Mouse (Mus musculus) NIH3T3 (cell line): ENCODE measurements around the gene Slfn9.
"Not testable (repeated sequence)": the region's sequence is repeated elsewhere in the genome, so short reads cannot be mapped to it uniquely, and the experiment has no call there.

ENCODE experiments used
- DNase-seq: peaks from one replicate; pipeline ENCODE4 v3.0.0-alpha.2; 2012; ENCODE audit warnings: low read depth

Gene Slfn9

GRCm38 (mm10) chr11:82956925-82957324 lies 34.7 kb downstream of the Slfn9 start:
- DNase-seq, result no peak

- DNase-seq, result no peak
These were observed 37.0 kb downstream of the Slfn9 start for GRCm38 (mm10) chr11:82954631-82955030.

GRCm38 (mm10) chr11:82952612-82953542 lies 38.8 kb downstream of the Slfn9 start:
- no peak for DNase-seq

- DNase-seq, result no peak
These were observed 39.6 kb downstream of the Slfn9 start for GRCm38 (mm10) chr11:82951865-82952611.

GRCm38 (mm10) chr11:82950736-82951481 lies 40.7 kb downstream of the Slfn9 start, which contains the start of gene Slfn5:
Slfn5 (plus strand) TSS chr11:82951349.
- no peak for DNase-seq

GRCm38 (mm10) chr11:82949036-82949435 lies 42.6 kb downstream of the Slfn9 start:
- no peak for DNase-seq

GRCm38 (mm10) chr11:82947457-82947856 lies 44.2 kb downstream of the Slfn9 start:
- no peak for DNase-seq

GRCm38 (mm10) chr11:82945636-82946035 lies 46.0 kb downstream of the Slfn9 start:
- DNase-seq, result peak; percentile 45

GRCm38 (mm10) chr11:82943336-82943735 lies 48.3 kb downstream of the Slfn9 start:
- DNase-seq, result peak; percentile 66

- no peak for DNase-seq
These were observed 58.4 kb downstream of the Slfn9 start for GRCm38 (mm10) chr11:82933186-82933585.

GRCm38 (mm10) chr11:82931671-82932450 lies 59.8 kb downstream of the Slfn9 start:
- not testable (repeated sequence) for DNase-seq

- DNase-seq, result not testable (repeated sequence)
These were observed 60.5 kb downstream of the Slfn9 start for GRCm38 (mm10) chr11:82931161-82931560.

- not testable (repeated sequence) for DNase-seq
These were observed 61.2 kb downstream of the Slfn9 start for GRCm38 (mm10) chr11:82930391-82930955.

GRCm38 (mm10) chr11:82929633-82929950 lies 62.0 kb downstream of the Slfn9 start:
- no peak for DNase-seq

GRCm38 (mm10) chr11:82928897-82929632 lies 62.6 kb downstream of the Slfn9 start:
- DNase-seq, result no peak
